Mouse (Mus musculus): Measurements from ENCODE around the gene Trim34a. TPM values are rescaled to one million over a fixed set of nuclear protein-coding genes. Genes with fewer than 3 reads are reported as not detected.

The Trim34a gene
- polyA plus RNA-seq, 1 experiment from 2014 or later, result 2.2 TPM

Other genes starting within 250 kb of the Trim34a start
- gene Olfr638, start 245.7 kb upstream of the Trim34a start, polyA plus RNA-seq (2014; fragmentation: Nextera tagmentation; extraction: Ambion mirVana), result not detected in 2 replicates
- gene Olfr639, start 227.2 kb upstream of the Trim34a start, polyA plus RNA-seq (2014; fragmentation: Nextera tagmentation; extraction: Ambion mirVana), result not detected in 2 replicates
- 0.13 and 0.14 TPM in 2 replicates for gene Olfr640, start 218.9 kb upstream of the Trim34a start, polyA plus RNA-seq (2014; fragmentation: Nextera tagmentation; extraction: Ambion mirVana)
- 0.10 TPM in 1 of 2 replicates, not detected in the other for gene Olfr641, start 209.0 kb upstream of the Trim34a start, polyA plus RNA-seq (2014; fragmentation: Nextera tagmentation; extraction: Ambion mirVana)
- gene Olfr642, start 191.8 kb upstream of the Trim34a start, polyA plus RNA-seq (2014; fragmentation: Nextera tagmentation; extraction: Ambion mirVana), result not detected in 2 replicates
- gene 4930516K23Rik, start 183.0 kb upstream of the Trim34a start, polyA plus RNA-seq (2014; fragmentation: Nextera tagmentation; extraction: Ambion mirVana), result not detected in 2 replicates
- 0.21 and 0.38 TPM in 2 replicates for gene Olfr644, start 172.6 kb upstream of the Trim34a start, polyA plus RNA-seq (2014; fragmentation: Nextera tagmentation; extraction: Ambion mirVana)
- gene Olfr645, start 159.0 kb upstream of the Trim34a start, polyA plus RNA-seq (2014; fragmentation: Nextera tagmentation; extraction: Ambion mirVana), result not detected in 2 replicates
- not detected in 2 replicates for gene Olfr646, start 139.6 kb upstream of the Trim34a start, polyA plus RNA-seq (2014; fragmentation: Nextera tagmentation; extraction: Ambion mirVana)
- not detected in 2 replicates for gene Ubqln5, start 114.6 kb upstream of the Trim34a start, polyA plus RNA-seq (2014; fragmentation: Nextera tagmentation; extraction: Ambion mirVana)
- not detected in 2 replicates for gene Olfr643, start 107.1 kb upstream of the Trim34a start, polyA plus RNA-seq (2014; fragmentation: Nextera tagmentation; extraction: Ambion mirVana)
- 0.21 and 0.25 TPM in 2 replicates for gene Ubqln3, start 101.2 kb upstream of the Trim34a start, polyA plus RNA-seq (2014; fragmentation: Nextera tagmentation; extraction: Ambion mirVana)
- 0.17 and 0.45 TPM in 2 replicates for gene Ubqlnl, start 93.9 kb upstream of the Trim34a start, polyA plus RNA-seq (2014; fragmentation: Nextera tagmentation; extraction: Ambion mirVana)
- gene Olfm5, start 79.6 kb upstream of the Trim34a start, polyA plus RNA-seq (2014; fragmentation: Nextera tagmentation; extraction: Ambion mirVana), result 17.6 and 28.0 TPM in 2 replicates
- 0.17 and 0.18 TPM in 2 replicates for gene Olfr648, start 61.1 kb upstream of the Trim34a start, polyA plus RNA-seq (2014; fragmentation: Nextera tagmentation; extraction: Ambion mirVana)
- gene Olfr649, start 48.5 kb upstream of the Trim34a start, polyA plus RNA-seq (2014; fragmentation: Nextera tagmentation; extraction: Ambion mirVana), result not detected in 2 replicates
- gene Trim6, start 25.7 kb upstream of the Trim34a start, polyA plus RNA-seq (2014; fragmentation: Nextera tagmentation; extraction: Ambion mirVana), result 0.72 and 0.89 TPM in 2 replicates
- 0.19 and 0.47 TPM in 2 replicates for gene Trim5, start 43.6 kb downstream of the Trim34a start, polyA plus RNA-seq (2014; fragmentation: Nextera tagmentation; extraction: Ambion mirVana)
- gene Trim12a, start 71.0 kb downstream of the Trim34a start, polyA plus RNA-seq (2014; fragmentation: Nextera tagmentation; extraction: Ambion mirVana), result 7.2 and 7.6 TPM in 2 replicates
- gene Trim34b, start 85.0 kb downstream of the Trim34a start, polyA plus RNA-seq (2014; fragmentation: Nextera tagmentation; extraction: Ambion mirVana), result not detected in 2 replicates
- 2.1 and 2.2 TPM in 2 replicates for gene Trim12c, start 108.9 kb downstream of the Trim34a start, polyA plus RNA-seq (2014; fragmentation: Nextera tagmentation; extraction: Ambion mirVana)
- 0.29 TPM in 1 of 2 replicates, not detected in the other for gene Trim30b, start 125.4 kb downstream of the Trim34a start, polyA plus RNA-seq (2014; fragmentation: Nextera tagmentation; extraction: Ambion mirVana)
- 0.45 TPM in 1 of 2 replicates, not detected in the other for gene Trim30c, start 156.4 kb downstream of the Trim34a start, polyA plus RNA-seq (2014; fragmentation: Nextera tagmentation; extraction: Ambion mirVana)
- 1.9 and 2.1 TPM in 2 replicates for gene Trim30a, start 220.7 kb downstream of the Trim34a start, polyA plus RNA-seq (2014; fragmentation: Nextera tagmentation; extraction: Ambion mirVana)